Mouse (Mus musculus) CH12.LX (cell line): ENCODE measurements around the gene Tent4b. TPM values are rescaled to one million over a fixed set of nuclear protein-coding genes. Genes with fewer than 3 reads are reported as not detected.

Source experiments
- DNase-seq: peaks from one replicate; pipeline ENCODE4 v3.0.0-alpha.2; 2013; ENCODE audit errors: extremely low read depth
- H3K27ac ChIP-seq: 2 replicates; pipeline ENCODE4 v1.5.1; 2012; ENCODE audit warnings: low read depth, mild to moderate bottlenecking, control low read depth, moderate library complexity; ENCODE audit not compliant: insufficient read depth
- H3K27me3 ChIP-seq: replicated peaks from 2 replicates; pipeline ENCODE3; 2012; ENCODE audit warnings: inconsistent platforms
- H3K36me3 ChIP-seq, 2 experiments: replicated peaks in 1 of 2; 2 replicates each; pipeline versions ENCODE3 to v1.6.1; 2012; ENCODE audit warnings: inconsistent platforms in 1 of 2, low read length in 1 of 2, mild to moderate bottlenecking in 1 of 2, mixed read lengths in 1 of 2, moderate library complexity in 1 of 2; ENCODE audit not compliant: control insufficient read depth in 1 of 2, insufficient read depth in 1 of 2
- H3K4me1 ChIP-seq, 2 experiments: 2 replicates each; pipeline ENCODE4 v1.6.1; 2012; ENCODE audit warnings: inconsistent platforms in 1 of 2, moderate library complexity in 1 of 2; ENCODE audit not compliant: insufficient read depth in 2 of 2, control insufficient read depth in 1 of 2
- H3K4me2 ChIP-seq: 2 replicates; pipeline ENCODE4 v1.6.1; 2012; ENCODE audit warnings: low read depth, mild to moderate bottlenecking, control low read depth; ENCODE audit not compliant: poor library complexity, insufficient read depth, severe bottlenecking
- H3K4me3 ChIP-seq, 3 experiments: fragments of 150-350 bp in 1 of 3; sonication (generic) in 1 of 3; replicated peaks in 1 of 3; 2 replicates each; pipeline versions ENCODE3 to v1.5.1; 2011 to 2012; ENCODE audit warnings: low read depth in 2 of 3, low read length in 2 of 3, mild to moderate bottlenecking in 2 of 3, moderate library complexity in 2 of 3, control low read depth in 1 of 3, improper control_type of control experiment in 1 of 3, inconsistent platforms in 1 of 3, mixed read lengths in 1 of 3; ENCODE audit not compliant: poor library complexity in 1 of 3
- H3K79me2 ChIP-seq: replicated peaks from 2 replicates; pipeline ENCODE4 v1.6.1; 2012; ENCODE audit warnings: mild to moderate bottlenecking, moderate library complexity; ENCODE audit not compliant: control insufficient read depth, poor library complexity, insufficient read depth, severe bottlenecking; ENCODE audit errors: extremely low read depth
- H3K9ac ChIP-seq: 2 replicates; pipeline ENCODE4 v1.6.1; 2012; ENCODE audit warnings: low read depth, mild to moderate bottlenecking, control low read depth, moderate library complexity; ENCODE audit not compliant: insufficient read depth
- H3K9me3 ChIP-seq: replicated peaks from 2 replicates; pipeline ENCODE3; 2012; ENCODE audit warnings: low read length, inconsistent platforms, mixed read lengths
- BHLHE40 ChIP-seq: IDR thresholded peaks from 2 replicates; pipeline ENCODE4 v1.6.1; 2011; ENCODE audit warnings: mild to moderate bottlenecking, low read depth, low read length, improper control_type of control experiment
- CHD1 ChIP-seq: IDR thresholded peaks from 2 replicates; pipeline ENCODE4 v1.6.1; 2012; ENCODE audit warnings: low read depth, low read length, improper control_type of control experiment, inconsistent platforms
- CTCF ChIP-seq, 2 experiments: IDR thresholded peaks in 1 of 2; conservative IDR thresholded peaks in 1 of 2; 2 replicates each; pipeline ENCODE4 v1.5.1; 2011 to 2012; ENCODE audit warnings: low read depth in 2 of 2, low read length in 2 of 2, improper control_type of control experiment in 1 of 2, inconsistent platforms in 1 of 2, mild to moderate bottlenecking in 1 of 2, moderate library complexity in 1 of 2
- E2F4 ChIP-seq: IDR thresholded peaks from 2 replicates; pipeline ENCODE4 v1.6.1; 2011; ENCODE audit warnings: low read depth, low read length, improper control_type of control experiment; ENCODE audit not compliant: insufficient replicate concordance
- ELF1 ChIP-seq: IDR thresholded peaks from 2 replicates; pipeline ENCODE4 v1.6.1; 2014; ENCODE audit warnings: low read depth, mild to moderate bottlenecking, inconsistent platforms, low read length, improper control_type of control experiment
- ETS1 ChIP-seq: conservative IDR thresholded peaks from 2 replicates; pipeline ENCODE4 v1.6.1; 2012; ENCODE audit warnings: low read depth, mild to moderate bottlenecking, inconsistent platforms, low read length, improper control_type of control experiment, moderate library complexity
- GABPA ChIP-seq: IDR thresholded peaks from 2 replicates; pipeline ENCODE4 v1.6.1; 2012; ENCODE audit warnings: low read depth, low read length, improper control_type of control experiment, inconsistent platforms; ENCODE audit not compliant: insufficient replicate concordance
- JUN ChIP-seq: IDR thresholded peaks from 2 replicates; pipeline ENCODE4 v1.6.1; 2011; ENCODE audit warnings: low read depth, mild to moderate bottlenecking, low read length, improper control_type of control experiment, moderate library complexity; ENCODE audit not compliant: insufficient read depth
- JUND ChIP-seq: conservative IDR thresholded peaks from 2 replicates; pipeline ENCODE4 v1.6.1; 2011; ENCODE audit warnings: low read depth, low read length, improper control_type of control experiment
- KAT2A ChIP-seq: IDR thresholded peaks from 2 replicates; pipeline ENCODE4 v1.6.1; 2012; ENCODE audit warnings: low read length, improper control_type of control experiment, inconsistent platforms; ENCODE audit not compliant: insufficient replicate concordance
- MAZ ChIP-seq: IDR thresholded peaks from 2 replicates; pipeline ENCODE4 v1.6.1; 2012; ENCODE audit warnings: low read depth, mild to moderate bottlenecking, inconsistent platforms, low read length, improper control_type of control experiment, moderate library complexity
- MXI1 ChIP-seq: IDR thresholded peaks from 2 replicates; pipeline ENCODE4 v1.6.1; 2011; ENCODE audit warnings: mild to moderate bottlenecking, low read depth, low read length, improper control_type of control experiment
- MYC ChIP-seq: IDR thresholded peaks from 2 replicates; pipeline ENCODE4 v1.6.1; 2011; ENCODE audit warnings: low read depth, mild to moderate bottlenecking, improper control_type of control experiment, low read length
- PAX5 ChIP-seq: IDR thresholded peaks from 2 replicates; pipeline ENCODE4 v1.6.1; 2012; ENCODE audit warnings: low read length, inconsistent platforms, mixed read lengths
- RAD21 ChIP-seq: IDR thresholded peaks from 2 replicates; pipeline ENCODE4 v1.6.1; 2011; ENCODE audit warnings: low read depth, mild to moderate bottlenecking, low read length, improper control_type of control experiment, moderate library complexity
- RCOR1 ChIP-seq: conservative IDR thresholded peaks from 2 replicates; pipeline ENCODE4 v1.6.1; 2012; ENCODE audit warnings: low read depth, mild to moderate bottlenecking, inconsistent platforms, low read length, improper control_type of control experiment
- SIN3A ChIP-seq: IDR thresholded peaks from 2 replicates; pipeline ENCODE4 v1.6.1; 2012; ENCODE audit warnings: low read length, improper control_type of control experiment, inconsistent platforms
- SMC3 ChIP-seq: IDR thresholded peaks from 2 replicates; pipeline ENCODE4 v1.6.1; 2011; ENCODE audit warnings: low read depth, low read length, improper control_type of control experiment
- TCF12 ChIP-seq: IDR thresholded peaks from 2 replicates; pipeline ENCODE4 v1.6.1; 2014; ENCODE audit warnings: low read depth, mild to moderate bottlenecking, inconsistent platforms, low read length, improper control_type of control experiment
- USF2 ChIP-seq: conservative IDR thresholded peaks from 2 replicates; pipeline ENCODE4 v1.6.1; 2011; ENCODE audit warnings: low read depth, low read length, improper control_type of control experiment
- ZKSCAN1 ChIP-seq: IDR thresholded peaks from 2 replicates; pipeline ENCODE4 v1.6.1; 2012; ENCODE audit warnings: low read depth, inconsistent platforms, low read length, improper control_type of control experiment, borderline replicate concordance
- ZNF384 ChIP-seq: IDR thresholded peaks from 2 replicates; pipeline ENCODE4 v1.6.1; 2012; ENCODE audit warnings: low read depth, low read length, improper control_type of control experiment, inconsistent platforms
- dilution Hi-C: fragments of 300-500 bp; cut with MboI; formaldehyde crosslinking; loops from 2 replicates; pipeline ENCODE4 v1.14.3; 2020; ENCODE audit warnings: low sequenced_read_pairs; ENCODE audit not compliant: extremely low pct_unique_long_range_greater_than_20kb, extremely low pct_ligation_motif_present
- in situ Hi-C: fragments of 300-500 bp; cut with MboI; formaldehyde crosslinking; loops from 3 replicates; pipeline ENCODE4 v1.14.3; 2019; ENCODE audit warnings: low sequenced_read_pairs, low pct_ligation_motif_present, low pct_unique_long_range_greater_than_20kb, mixed read lengths
- polyA plus RNA-seq: library from polyadenylated mRNA; unstranded; fragments of >175 nt; gene quantifications from 2 replicates; pipeline ENCODE4 v1.2.1, GENCODE M21; 2012; ENCODE audit warnings: low read depth; ENCODE audit not compliant: insufficient read length
- total RNA-seq, 2 experiments: library from RNA; depleted of rRNA; stranded (reverse); fragments of 300-350 nt in 1 of 2; fragments of >200 nt in 1 of 2; gene quantifications; 2 replicates each; pipeline ENCODE4 v1.2.3; 2012 to 2014

Tent4b gene
- total and polyA plus RNA-seq, 3 experiments = 20.1 to 37.8 (median 27.9) TPM

DNA sequence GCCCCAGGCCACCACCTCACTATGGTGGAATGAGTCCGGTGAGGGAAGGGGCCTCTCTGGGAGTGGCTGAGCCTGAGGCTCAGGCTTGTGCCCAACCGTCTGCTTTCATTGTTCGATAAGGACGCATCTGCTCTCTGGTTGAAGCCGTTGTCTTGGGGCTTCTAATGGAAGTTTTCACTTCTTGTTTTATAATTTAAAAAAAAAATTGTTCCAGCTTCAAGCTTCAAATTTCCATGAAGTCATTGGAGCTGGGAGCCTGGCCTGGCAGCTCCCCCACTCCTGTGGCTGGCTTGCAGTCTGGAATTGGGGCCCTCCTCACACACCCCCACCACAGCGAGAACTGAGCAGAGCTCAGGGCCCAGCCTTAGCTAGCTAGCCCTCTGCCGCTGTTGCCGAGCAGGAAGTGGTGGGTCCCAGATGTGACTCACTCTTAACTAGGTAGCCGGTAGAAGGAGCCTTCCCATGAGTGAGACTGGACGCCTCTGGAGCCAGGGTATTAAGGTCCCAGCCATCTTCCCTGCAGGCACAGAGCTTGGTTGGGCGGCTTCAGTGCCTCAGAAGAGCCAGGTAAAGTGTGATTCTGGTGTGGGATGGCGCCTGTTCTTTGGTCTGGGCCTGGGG, 89.7 kb downstream of the Tent4b start (continued):
- TF ChIP-seq USF2 (no peak), E2F4 (no peak), JUND (0 out of 2 replicates have a peak, but pooled peaks have one; percentile 5), ETS1 (peak; percentile 35; the same call in 1 of the 2 replicates), RCOR1 (peak; percentile 79), ZKSCAN1 (no peak), CHD1 (0 out of 2 replicates have a peak, but pooled peaks have one; percentile 14), TCF12 (peak; percentile 67), GABPA (no peak)

DNA sequence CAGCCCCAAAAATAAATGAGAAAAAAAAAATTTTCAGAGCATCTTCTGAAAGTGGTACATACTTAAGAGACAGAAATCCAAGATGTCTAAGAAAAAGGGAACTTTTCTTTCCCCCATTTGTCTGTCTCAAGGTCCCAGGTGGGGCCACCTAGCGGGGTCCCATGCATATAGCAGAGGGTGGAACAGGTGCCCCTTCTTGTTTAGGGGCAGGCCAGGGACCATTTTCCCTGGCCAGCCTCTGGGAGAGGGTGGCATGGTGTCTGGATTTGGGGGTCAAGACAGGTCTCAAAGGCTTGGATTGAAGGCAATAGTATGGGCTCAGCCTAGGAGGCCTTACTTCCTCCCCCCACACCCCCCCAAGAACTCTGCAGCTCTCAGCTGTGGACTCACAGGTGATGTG, 90.9 kb downstream of the Tent4b start:
- Histone ChIP-seq H3K4me1 (peaks cover 30 to 77% of the 10 kb centered on the region in 2 experiments), H3K36me3 (peaks cover 0 to 17% of the 10 kb centered on the region in 2 experiments), H3K27ac (no peak overlapping the region), H3K4me3 (peak overlapping the region in 2 of 3 experiments; percentile 14 to 66), H3K27me3 (no peaks in the 10 kb centered on the region), H3K4me2 (peak overlapping the region; percentile 34; the same call in 1 of the 2 replicates), H3K9me3 (no peaks in the 10 kb centered on the region), H3K79me2 (0 out of 2 replicates have a peak, but pooled peaks cover 4% of the 10 kb centered on the region), H3K9ac (peak overlapping the region; percentile 82)
- TF ChIP-seq RAD21 = peak; percentile 38
- no peak for TF ChIP-seq ZNF384
- peak; percentile 48; the same call in 1 of the 2 replicates for TF ChIP-seq MAZ
- peak; percentile 58 for TF ChIP-seq SMC3
- 0 out of 2 replicates have a peak, but pooled peaks have one; percentile 35 for TF ChIP-seq MYC
- no peak; the same call in 1 of the 2 replicates for TF ChIP-seq MXI1
- TF ChIP-seq ELF1 = no peak
- 0 out of 2 replicates have a peak, but pooled peaks have one; percentile 36 for TF ChIP-seq TCF12
- 0 out of 2 replicates have a peak, but pooled peaks have one; percentile 34 for TF ChIP-seq SIN3A
- TF ChIP-seq PAX5 = no peak
- no peak for TF ChIP-seq JUN
- peak; percentile 39 to 74; a peak in 3 of 4 replicates for TF ChIP-seq CTCF (conservative IDR thresholded peaks at IDR 0.05 in 1 of 2, IDR thresholded peaks at IDR 0.05 in 1 of 2; ENCODE audit: low read depth in 2 of 2, low read length in 2 of 2)
- no peak for TF ChIP-seq BHLHE40
- no peak for TF ChIP-seq E2F4
- no peak for TF ChIP-seq KAT2A
- dilution Hi-C loops (no loop called here), in situ Hi-C loops (no loop called here)
- peak; percentile 77 for DNase-seq
